Mouse (Mus musculus) lung, embryonic 15.5 days (tissue): ENCODE results near the gene Plk1. TPM values are rescaled to one million over a fixed set of nuclear protein-coding genes. Genes with fewer than 3 reads are reported as not detected.

Source experiments
- ATAC-seq: fragments of 200-750 bp; cut with Nextera tagmentation; 2 replicates; pipeline ENCODE4 v1.8.0; 2017; ENCODE audit warnings: moderate number of reproducible peaks, borderline replicate concordance; ENCODE audit not compliant: low FRiP score, low TSS enrichment; ENCODE audit errors: extremely low read depth
- H3K27ac ChIP-seq: fragments of 300-500 bp; sonication (generic); 2 replicates; pipeline ENCODE4 v1.5.1; 2015; ENCODE audit warnings: moderate library complexity, mild to moderate bottlenecking, inconsistent platforms
- H3K27me3 ChIP-seq: fragments of 300-500 bp; sonication (generic); 2 replicates; pipeline ENCODE4 v1.6.1; 2015; ENCODE audit warnings: inconsistent platforms
- H3K36me3 ChIP-seq: fragments of 300-500 bp; sonication (generic); 2 replicates; pipeline ENCODE4 v1.6.1; 2015; ENCODE audit warnings: inconsistent platforms
- H3K4me1 ChIP-seq: fragments of 300-500 bp; sonication (generic); 2 replicates; pipeline ENCODE4 v1.6.1; 2015; ENCODE audit warnings: inconsistent platforms
- H3K4me2 ChIP-seq: fragments of 300-500 bp; sonication (generic); 2 replicates; pipeline ENCODE4 v1.6.1; 2015; ENCODE audit warnings: inconsistent platforms, mild to moderate bottlenecking, moderate library complexity
- H3K4me3 ChIP-seq: fragments of 300-500 bp; sonication (generic); 2 replicates; pipeline ENCODE4 v1.5.1; 2015; ENCODE audit warnings: mild to moderate bottlenecking, inconsistent platforms
- H3K9ac ChIP-seq: fragments of 300-500 bp; sonication (generic); 2 replicates; pipeline ENCODE4 v1.6.1; 2015; ENCODE audit warnings: inconsistent platforms
- H3K9me3 ChIP-seq: fragments of 300-500 bp; sonication (generic); 2 replicates; pipeline ENCODE4 v1.6.1; 2016; ENCODE audit warnings: inconsistent platforms
- WGBS: fragments of 180-500 bp; shearing (Covaris S2); methylation state at CpG from one replicate; pipeline ENCODE4 v1.1.7; 2015; 5-methylcytosine and 5-hydroxymethylcytosine counted together
- polyA plus RNA-seq: library from polyadenylated mRNA; unstranded; fragments of >200 nt; fragmentation: Nextera tagmentation; extraction: Ambion mirVana; gene quantifications from 2 replicates; pipeline ENCODE4 v1.2.1, GENCODE M21; 2015

Plk1 gene
- polyA plus RNA-seq, 1 experiment from 2014 or later = 155 TPM

DNA sequence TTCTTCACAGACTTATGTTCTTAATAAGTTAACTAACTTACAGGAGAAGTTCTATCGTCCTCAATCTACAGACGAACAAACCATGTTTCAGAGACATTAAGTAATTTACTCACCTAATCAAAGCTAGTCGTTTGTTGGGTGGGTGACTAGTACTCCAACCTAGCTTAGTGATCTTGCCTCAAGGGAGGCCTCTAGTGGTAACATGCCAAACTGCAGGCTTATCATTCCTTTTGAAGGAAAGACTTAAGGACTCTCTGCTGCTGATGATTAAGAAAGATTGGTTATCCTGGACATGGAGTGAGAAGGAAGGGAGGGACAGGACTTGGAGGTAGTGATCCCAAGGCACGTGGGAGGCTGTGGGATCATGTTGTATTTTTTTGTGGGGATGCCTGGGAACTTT lies 38.1 kb downstream of the Plk1 start:
- Histone ChIP-seq H3K27ac (no peak overlapping the region), H3K4me2 (no peak overlapping the region), H3K9ac (no peak overlapping the region), H3K4me1 (no peaks in the 10 kb centered on the region), H3K4me3 (no peak overlapping the region), H3K27me3 (no peaks in the 10 kb centered on the region), H3K9me3 (no peaks in the 10 kb centered on the region), H3K36me3 (no peaks in the 10 kb centered on the region)
- WGBS = 26% methylated on average over 4 of the region's 4 CpGs
- no peak for ATAC-seq

DNA sequence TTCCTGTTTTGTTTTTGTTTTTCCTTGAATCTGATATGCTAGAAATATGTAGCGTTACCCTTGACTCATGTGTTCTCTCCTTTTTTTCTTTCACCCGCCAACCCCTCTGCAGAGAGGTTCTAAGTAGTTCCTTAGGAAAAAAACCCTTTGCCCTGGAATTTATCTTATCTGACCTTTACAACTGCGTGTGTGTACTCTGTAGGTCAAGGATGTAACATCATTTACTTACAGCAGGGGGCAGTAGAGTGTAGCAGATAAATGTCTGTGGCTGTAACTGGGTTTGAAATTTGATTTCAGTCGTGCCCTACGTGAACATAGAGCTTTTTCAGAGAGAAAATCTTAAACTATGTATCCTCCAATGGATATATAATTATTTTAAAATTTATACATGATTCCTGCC lies 40.1 kb downstream of the Plk1 start:
- Histone ChIP-seq H3K36me3 (no peaks in the 10 kb centered on the region), H3K4me2 (no peak overlapping the region), H3K4me1 (no peaks in the 10 kb centered on the region), H3K4me3 (no peak overlapping the region), H3K27ac (no peak overlapping the region), H3K27me3 (no peaks in the 10 kb centered on the region), H3K9me3 (no peaks in the 10 kb centered on the region), H3K9ac (no peak overlapping the region)
- no peak for ATAC-seq
- 19% methylated on average over 5 of the region's 5 CpGs for WGBS

- Histone ChIP-seq H3K9ac (no peak overlapping the region), H3K4me1 (no peaks in the 10 kb centered on the region), H3K4me3 (no peak overlapping the region), H3K4me2 (no peak overlapping the region), H3K27ac (no peak overlapping the region), H3K36me3 (no peaks in the 10 kb centered on the region), H3K27me3 (no peaks in the 10 kb centered on the region), H3K9me3 (no peaks in the 10 kb centered on the region)
- 16% methylated on average over 2 of the region's 2 CpGs for WGBS
- no peak for ATAC-seq
Observed at GRCm38 (mm10) chr7:122203936-122204335, 44.7 kb downstream of the Plk1 start.

- no peak overlapping the region for H3K9ac ChIP-seq
- 85% methylated on average over 2 of the region's 2 CpGs for WGBS
- H3K4me3 ChIP-seq = no peak overlapping the region
- no peaks in the 10 kb centered on the region for H3K9me3 ChIP-seq
- no peak overlapping the region for H3K27ac ChIP-seq
- no peaks in the 10 kb centered on the region for H3K27me3 ChIP-seq
- no peak overlapping the region for H3K4me2 ChIP-seq
- no peaks in the 10 kb centered on the region for H3K4me1 ChIP-seq
- no peaks in the 10 kb centered on the region for H3K36me3 ChIP-seq
- no peak for ATAC-seq
Observed at GRCm38 (mm10) chr7:122206121-122206520, 46.9 kb downstream of the Plk1 start.

DNA sequence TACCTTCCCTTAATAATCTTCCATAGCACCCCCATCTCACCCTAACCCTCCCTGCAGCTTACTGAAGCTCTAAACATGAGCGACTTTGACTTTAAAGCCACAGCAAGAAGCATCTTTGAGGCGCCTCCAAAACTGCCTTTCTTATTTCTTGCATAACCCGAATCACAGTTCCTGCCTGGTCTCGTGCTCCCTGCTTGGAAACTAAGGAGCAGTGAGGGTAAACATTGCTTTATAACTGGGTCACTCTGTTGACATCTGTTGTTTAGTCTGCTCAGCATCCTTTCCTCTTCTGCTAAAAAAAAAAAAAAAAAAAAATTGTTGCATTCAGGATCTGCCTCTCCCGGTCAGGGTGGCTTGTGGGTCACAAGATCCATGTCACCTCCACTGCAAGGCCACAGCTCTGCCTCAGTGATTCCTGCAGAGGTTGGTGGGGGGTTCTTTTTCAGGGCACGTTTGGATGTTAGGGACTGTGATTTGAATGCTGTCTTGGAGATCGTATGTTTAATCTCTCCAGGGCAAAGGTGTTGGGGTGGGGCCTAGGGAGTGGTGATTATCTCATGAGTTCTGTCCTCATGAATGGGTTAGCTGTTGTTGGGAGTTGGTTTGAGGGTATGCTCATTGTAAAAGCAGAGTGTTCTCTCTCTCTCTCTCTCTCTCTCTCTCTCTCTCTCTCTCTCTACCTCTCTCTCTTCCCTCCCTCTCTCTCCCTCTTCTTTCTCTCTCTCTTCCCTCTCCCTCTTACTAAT lies 49.2 kb downstream of the Plk1 start:
- 24% methylated on average over 7 of the region's 7 CpGs for WGBS
- Histone ChIP-seq H3K4me2 (no peak overlapping the region), H3K27me3 (no peaks in the 10 kb centered on the region), H3K4me1 (no peaks in the 10 kb centered on the region), H3K9ac (no peak overlapping the region), H3K27ac (no peak overlapping the region), H3K4me3 (no peak overlapping the region), H3K9me3 (no peaks in the 10 kb centered on the region), H3K36me3 (no peaks in the 10 kb centered on the region)
- ATAC-seq = peak; percentile 55; the same call in 1 of the 2 replicates

DNA sequence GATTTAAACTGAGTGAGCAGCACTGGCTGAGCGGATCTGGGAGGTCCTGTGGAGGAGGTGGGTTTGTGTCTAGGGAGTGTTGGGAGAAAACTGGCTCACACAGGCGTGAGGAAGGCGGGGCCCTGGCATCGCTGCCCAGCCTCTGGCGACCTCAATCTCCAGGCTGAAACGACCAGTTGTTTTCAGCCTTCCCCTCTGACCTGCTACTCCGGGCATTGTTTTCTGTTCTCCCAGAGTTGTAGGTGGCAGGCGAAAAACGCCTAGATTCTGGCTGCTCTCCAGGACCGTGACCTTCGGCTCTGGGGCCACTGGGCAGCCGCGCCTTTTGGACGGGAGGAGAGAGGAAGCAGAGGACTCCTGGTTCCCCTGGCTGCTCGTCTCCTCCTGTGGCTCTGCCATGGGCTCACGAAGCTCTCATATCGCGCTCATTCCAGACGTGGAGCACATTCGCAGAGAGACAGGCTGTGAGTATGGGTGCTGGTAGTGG lies 60.1 kb downstream of the Plk1 start, which contains the start of gene Chp2:
TSS of gene Chp2 (plus strand) at position 182 of the 487 bp plus-strand sequence.
- ATAC-seq = peak; percentile 33; the same call in 1 of the 2 replicates
- no peaks in the 10 kb centered on the region for H3K9me3 ChIP-seq
- WGBS = 21% methylated on average over 20 of the region's 20 CpGs
- H3K27me3 ChIP-seq = no peaks in the 10 kb centered on the region
- 0 out of 2 replicates have a peak within 1 kb of the TSS, but pooled peaks have one; percentile 8 for H3K9ac ChIP-seq
- H3K36me3 ChIP-seq = no peaks in the 10 kb centered on the region
- no peak within 1 kb of the TSS for H3K27ac ChIP-seq
- H3K4me3 ChIP-seq = peak within 1 kb of the TSS; percentile 28
- H3K4me1 ChIP-seq = peaks cover 6% of the 10 kb centered on the region
- peak within 1 kb of the TSS; percentile 51 for H3K4me2 ChIP-seq

Other genes with a start within 250 kb of the Plk1 start
- gene Cog7, start 177.7 kb upstream of the Plk1 start, polyA plus RNA-seq = 24.5 and 27.3 TPM in 2 replicates
- 84.9 and 86.5 TPM in 2 replicates for gene Gga2, start 138.2 kb upstream of the Plk1 start, polyA plus RNA-seq
- gene Ubfd1, start 92.3 kb upstream of the Plk1 start, polyA plus RNA-seq = 56.9 and 58.7 TPM in 2 replicates
- 15.1 and 17.0 TPM in 2 replicates for gene Ears2, start 92.2 kb upstream of the Plk1 start, polyA plus RNA-seq
- 634 and 676 TPM in 2 replicates for gene Ndufab1, start 57.6 kb upstream of the Plk1 start, polyA plus RNA-seq
- 15.4 and 15.6 TPM in 2 replicates for gene Palb2, start 26.5 kb upstream of the Plk1 start, polyA plus RNA-seq
- gene Dctn5, start 26.4 kb upstream of the Plk1 start, polyA plus RNA-seq = 120 and 121 TPM in 2 replicates
- 0.09 and 0.27 TPM in 2 replicates for gene Ern2, start 26.8 kb downstream of the Plk1 start, polyA plus RNA-seq
- gene Chp2, start 60.1 kb downstream of the Plk1 start, polyA plus RNA-seq = 1.7 and 2.1 TPM in 2 replicates
- gene Prkcb, start 129.3 kb downstream of the Plk1 start, polyA plus RNA-seq = 5.9 and 7.1 TPM in 2 replicates